Mouse (Mus musculus) kidney, adult 11 months (tissue): ENCODE results near the gene Klc3.

Experiments used
- DNase-seq: peaks from one replicate; pipeline ENCODE4 v3.0.0; 2022

Klc3 gene

GRCm38 (mm10) chr7:19359299-19359891 lies 44.5 kb downstream of the Klc3 start, which contains the start of the genes Cd3eap and Ppp1r13l:
Gene Cd3eap, minus strand, starts transcription at chr7:19359483.
Gene Ppp1r13l, plus strand, starts transcription at chr7:19359749.
- DNase-seq: peak; percentile 86

GRCm38 (mm10) chr7:19358634-19359033 lies 45.3 kb downstream of the Klc3 start:
- DNase-seq: no peak

- DNase-seq: no peak
These were observed 46.2 kb downstream of the Klc3 start for GRCm38 (mm10) chr7:19357381-19358375.

DNA sequence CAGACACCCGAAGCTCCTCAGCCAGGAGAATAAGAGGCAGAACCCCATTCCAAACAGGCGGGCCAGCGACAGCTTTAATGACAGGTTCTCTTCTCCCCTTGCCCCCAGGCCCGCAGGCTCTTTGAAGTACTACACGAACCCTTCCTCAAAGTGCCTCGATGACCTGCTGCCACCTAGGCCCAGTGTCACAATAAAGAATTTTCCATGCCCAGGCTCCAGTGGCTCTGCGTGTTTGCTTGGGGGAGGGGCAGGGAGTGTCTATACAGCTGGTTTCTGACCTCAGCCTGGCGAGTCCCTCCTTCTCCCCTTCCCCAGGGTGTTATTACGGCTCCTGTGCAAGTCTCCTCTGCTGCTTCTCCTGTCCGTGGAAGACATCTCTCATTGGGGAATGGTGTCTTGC lies 47.6 kb downstream of the Klc3 start:
- DNase-seq: no peak

DNA sequence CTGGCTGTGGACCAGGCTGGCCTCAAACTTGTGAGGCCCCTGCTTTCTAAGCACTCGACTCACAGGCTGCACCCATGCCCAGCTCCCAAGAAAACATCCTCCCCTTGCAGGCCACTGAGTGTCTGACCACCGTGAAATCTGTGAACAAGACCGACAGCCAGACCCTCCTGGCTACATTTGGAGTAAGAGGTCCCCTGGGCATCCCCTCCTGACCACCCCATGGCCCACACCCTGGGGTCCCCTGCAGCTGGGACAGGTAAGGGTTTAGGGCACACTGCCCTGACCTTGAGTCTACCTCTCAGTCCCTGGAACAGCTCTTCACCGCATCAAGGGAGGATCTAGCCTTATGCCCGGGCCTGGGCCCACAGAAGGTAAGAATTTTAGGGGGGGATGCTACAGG lies 48.9 kb downstream of the Klc3 start:
- no peak for DNase-seq

DNA sequence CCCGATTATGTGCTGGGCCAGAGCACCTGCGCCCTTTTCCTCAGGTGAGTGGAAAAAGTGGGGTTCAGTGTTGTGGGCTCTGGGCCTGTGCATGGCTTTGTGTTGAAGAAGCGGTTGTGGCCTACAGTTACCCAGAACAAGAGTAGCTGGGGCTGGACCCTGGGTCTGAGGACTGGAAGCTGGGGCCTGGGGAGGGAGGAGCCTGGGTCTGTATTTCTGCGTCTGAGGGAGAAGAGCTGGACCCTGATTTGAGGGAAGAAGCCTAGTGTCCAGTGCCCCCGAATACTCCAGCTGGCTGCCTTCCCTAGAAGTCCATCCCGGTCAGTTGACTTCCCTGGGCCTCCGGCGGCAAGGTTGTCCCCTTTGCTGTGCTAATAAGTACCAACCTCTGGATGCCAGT lies 53.7 kb downstream of the Klc3 start:
- DNase-seq: no peak

DNA sequence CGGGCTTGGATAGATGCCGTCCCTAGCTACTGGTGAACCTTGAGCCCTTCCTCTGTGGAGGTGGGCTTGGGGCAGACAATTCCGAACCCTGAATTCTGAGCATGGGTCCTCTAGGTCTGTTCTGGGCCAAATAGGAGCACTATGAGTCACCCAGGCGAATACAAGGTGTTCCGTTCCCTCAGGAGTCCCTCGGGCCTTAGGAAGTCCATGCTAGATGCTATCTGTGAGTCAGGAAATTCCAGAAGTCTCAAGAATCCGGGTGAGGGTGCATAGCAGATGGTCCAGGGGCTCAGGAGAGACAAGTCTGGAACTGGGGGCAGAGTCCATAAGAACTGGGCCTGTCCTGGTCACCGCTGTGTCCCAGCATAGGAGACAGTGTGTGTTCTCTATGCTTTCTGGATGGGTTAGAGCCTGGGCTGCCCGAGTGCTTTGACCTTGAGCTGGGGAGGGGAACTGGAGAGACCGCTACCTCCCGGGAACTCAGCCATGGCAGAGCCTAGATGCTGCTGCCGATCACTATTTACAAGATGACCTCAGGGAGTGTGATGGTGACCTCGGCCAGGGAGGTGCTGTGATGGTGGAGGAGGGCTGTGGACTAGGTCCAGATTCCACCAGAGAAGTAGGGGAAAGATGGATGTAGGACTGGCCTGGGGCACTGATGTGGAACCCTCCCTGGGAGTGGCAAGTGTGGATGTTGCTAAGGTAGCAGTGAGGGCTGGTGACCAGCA lies 54.6 kb downstream of the Klc3 start:
- DNase-seq: no peak

DNA sequence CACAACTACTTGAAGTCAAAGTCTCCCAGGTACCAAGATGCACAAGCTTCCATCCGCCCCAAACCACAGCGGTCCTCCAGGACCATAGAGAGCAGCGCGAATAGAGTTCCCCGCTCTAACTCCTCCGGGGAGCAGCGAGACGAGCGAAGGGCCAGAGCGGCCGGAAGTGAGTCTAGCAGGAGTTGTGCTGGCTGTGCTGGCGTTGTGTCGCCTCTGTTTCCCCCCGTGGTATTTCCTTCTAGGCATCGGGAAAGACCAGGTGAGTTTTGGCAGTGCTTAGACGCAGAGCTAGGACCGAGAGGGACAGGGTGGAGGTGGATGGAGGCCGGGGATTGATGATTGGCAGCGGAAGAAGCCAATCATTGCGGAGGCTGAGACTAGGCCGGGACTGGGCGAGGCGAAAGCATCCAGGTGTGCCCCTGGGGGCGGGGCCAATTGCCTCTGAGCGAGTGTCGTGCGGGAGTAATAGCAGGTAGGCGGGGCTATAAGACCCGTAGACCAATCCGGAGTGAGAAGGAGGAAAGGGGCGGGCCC lies 58.9 kb downstream of the Klc3 start:
- DNase-seq: peak; percentile 98
